Mouse (Mus musculus) neural tube, embryonic 11.5 days (tissue): ENCODE data around the gene Zfp593. TPM values are rescaled to one million over a fixed set of nuclear protein-coding genes. Genes with fewer than 3 reads are reported as not detected.
"Not testable (repeated sequence)": the region's sequence is repeated elsewhere in the genome, so short reads cannot be mapped to it uniquely, and the experiment has no call there.

Experiments
- ATAC-seq: fragments of 200-750 bp; cut with Nextera tagmentation; 2 replicates; pipeline ENCODE4 v1.8.0; 2017; ENCODE audit warnings: moderate number of reproducible peaks, mild to moderate bottlenecking, moderate TSS enrichment, moderate library complexity; ENCODE audit not compliant: insufficient read depth, low FRiP score, low TSS enrichment
- DNase-seq: peaks from one replicate; pipeline ENCODE4 v3.0.0-alpha.2; 2015; ENCODE audit warnings: low spot score
- H3K27ac ChIP-seq: fragments of 300-500 bp; sonication (generic); 2 replicates; pipeline ENCODE4 v1.5.1; 2014; ENCODE audit warnings: low read depth, mild to moderate bottlenecking, low read length
- H3K27me3 ChIP-seq: fragments of 300-500 bp; sonication (generic); 2 replicates; pipeline ENCODE4 v1.6.1; 2014; ENCODE audit warnings: mild to moderate bottlenecking, low read length, mixed read lengths; ENCODE audit not compliant: control insufficient read depth, insufficient read depth
- H3K36me3 ChIP-seq: fragments of 300-500 bp; sonication (generic); 2 replicates; pipeline ENCODE4 v1.6.1; 2014; ENCODE audit warnings: mild to moderate bottlenecking, low read length, moderate library complexity, mixed read lengths; ENCODE audit not compliant: control insufficient read depth, insufficient read depth
- H3K4me1 ChIP-seq: fragments of 300-500 bp; sonication (generic); 2 replicates; pipeline ENCODE4 v1.6.1; 2014; ENCODE audit warnings: low read length, mixed read lengths; ENCODE audit not compliant: control insufficient read depth, insufficient read depth
- H3K4me2 ChIP-seq: fragments of 300-500 bp; sonication (generic); 2 replicates; pipeline ENCODE4 v1.6.1; 2014; ENCODE audit warnings: low read depth, mild to moderate bottlenecking, moderate library complexity
- H3K4me3 ChIP-seq: fragments of 300-500 bp; sonication (generic); 2 replicates; pipeline ENCODE4 v1.5.1; 2014; ENCODE audit warnings: low read depth, low read length
- H3K9ac ChIP-seq: fragments of 300-500 bp; sonication (generic); 2 replicates; pipeline ENCODE4 v1.6.1; 2014; ENCODE audit warnings: mild to moderate bottlenecking, low read length
- H3K9me3 ChIP-seq: fragments of 300-500 bp; sonication (generic); 2 replicates; pipeline ENCODE4 v1.6.1; 2016; ENCODE audit warnings: low read length; ENCODE audit not compliant: control insufficient read depth
- WGBS: fragments of 180-500 bp; shearing (Covaris S2); extraction: QIAGEN DNeasy Blood & Tissue Kit; methylation state at CpG from one replicate; pipeline ENCODE4 v1.1.7; 2014; 5-methylcytosine and 5-hydroxymethylcytosine counted together
- polyA plus RNA-seq: library from polyadenylated mRNA; unstranded; fragments of >200 nt; fragmentation: Nextera tagmentation; extraction: Ambion mirVana; gene quantifications from 2 replicates; pipeline ENCODE4 v1.2.1, GENCODE M21; 2014

Zfp593 gene
- polyA plus RNA-seq, 1 experiment from 2014 or later: 18.6 TPM

DNA sequence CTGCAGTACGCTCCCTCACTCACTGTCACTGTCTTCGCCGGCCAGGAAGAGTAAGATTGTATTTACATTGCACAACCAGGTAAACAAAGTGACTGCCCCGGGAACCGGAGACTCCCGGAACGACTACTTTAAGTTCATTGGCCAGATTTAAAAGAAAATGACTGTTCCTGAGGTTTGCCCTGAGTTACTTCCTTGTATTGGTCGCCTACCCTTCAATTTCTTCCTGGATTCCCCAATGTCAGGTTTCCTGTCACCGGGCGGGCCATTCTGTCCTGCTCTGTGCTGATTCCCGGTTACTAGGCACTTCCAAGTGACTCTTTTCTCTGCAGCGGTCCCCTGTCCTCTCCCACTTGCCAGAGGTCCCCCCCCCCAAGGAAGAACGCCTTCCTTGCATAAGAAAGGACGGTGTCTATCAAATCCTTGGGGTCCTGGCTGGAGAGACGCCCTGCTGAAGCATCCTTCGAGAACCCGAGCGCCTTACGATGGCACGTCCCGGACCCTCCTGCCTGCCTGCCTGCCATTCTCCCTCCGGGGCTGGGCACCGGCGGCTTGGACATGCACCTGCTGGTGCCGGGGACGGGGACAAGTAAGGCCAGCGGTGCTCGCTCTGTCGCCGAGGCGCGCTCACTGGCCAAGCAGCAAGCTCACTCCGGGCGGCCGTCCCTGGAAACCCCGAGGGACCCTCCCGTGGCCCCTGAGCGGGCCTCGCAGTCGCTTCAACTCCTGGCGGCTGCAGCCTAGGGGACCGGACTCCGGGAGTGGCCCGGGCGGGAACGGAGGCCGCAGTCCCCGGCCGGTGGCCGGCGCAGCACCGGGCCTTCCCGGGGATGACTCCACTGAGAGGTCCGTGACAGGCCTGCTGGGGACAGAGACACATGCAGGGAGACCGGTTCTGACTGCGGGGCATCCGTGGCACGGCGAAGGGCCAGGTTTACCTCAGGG, 41.1 kb upstream of the Zfp593 start:
- peaks cover 11% of the 10 kb centered on the region for H3K4me1 ChIP-seq
- peak overlapping the region; percentile 100 for H3K27ac ChIP-seq
- H3K36me3 ChIP-seq: no peaks in the 10 kb centered on the region
- H3K9me3 ChIP-seq: no peaks in the 10 kb centered on the region
- peak overlapping the region; percentile 89 for H3K4me3 ChIP-seq
- ATAC-seq (peak; percentile 66), DNase-seq (no peak)
- 3% methylated on average over 58 of the region's 59 CpGs for WGBS
- H3K27me3 ChIP-seq: no peaks in the 10 kb centered on the region
- H3K9ac ChIP-seq: peak overlapping the region; percentile 99
- peak overlapping the region; percentile 87 for H3K4me2 ChIP-seq

DNA sequence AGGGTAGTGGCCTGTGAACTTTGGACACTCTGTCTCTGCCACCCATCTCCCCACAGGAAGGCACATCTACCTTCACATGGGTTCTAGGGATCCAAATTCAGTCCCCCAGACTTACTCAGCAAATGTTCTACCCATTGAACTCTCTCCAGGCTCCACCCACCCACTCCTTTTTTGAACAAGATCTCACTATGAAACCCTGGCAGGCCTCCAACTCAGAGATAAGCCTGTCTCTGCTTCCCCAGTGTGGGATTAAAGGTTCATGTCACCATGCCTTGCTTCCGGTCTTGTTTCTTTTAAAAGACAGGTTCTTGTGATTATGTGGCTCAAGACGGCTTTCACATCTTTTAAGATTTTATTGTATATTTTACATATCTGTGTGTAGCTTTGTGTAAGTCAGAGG, 39.5 kb upstream of the Zfp593 start:
- DNase-seq (no peak), ATAC-seq (no peak)
- Histone ChIP-seq H3K27me3 (no peaks in the 10 kb centered on the region), H3K9me3 (no peaks in the 10 kb centered on the region), H3K4me3 (no peak overlapping the region), H3K9ac (no peak overlapping the region), H3K36me3 (no peaks in the 10 kb centered on the region), H3K27ac (no peak overlapping the region), H3K4me2 (no peak overlapping the region), H3K4me1 (peaks cover 11% of the 10 kb centered on the region)
- WGBS: 94% methylated on average over 2 of the region's 2 CpGs

DNA sequence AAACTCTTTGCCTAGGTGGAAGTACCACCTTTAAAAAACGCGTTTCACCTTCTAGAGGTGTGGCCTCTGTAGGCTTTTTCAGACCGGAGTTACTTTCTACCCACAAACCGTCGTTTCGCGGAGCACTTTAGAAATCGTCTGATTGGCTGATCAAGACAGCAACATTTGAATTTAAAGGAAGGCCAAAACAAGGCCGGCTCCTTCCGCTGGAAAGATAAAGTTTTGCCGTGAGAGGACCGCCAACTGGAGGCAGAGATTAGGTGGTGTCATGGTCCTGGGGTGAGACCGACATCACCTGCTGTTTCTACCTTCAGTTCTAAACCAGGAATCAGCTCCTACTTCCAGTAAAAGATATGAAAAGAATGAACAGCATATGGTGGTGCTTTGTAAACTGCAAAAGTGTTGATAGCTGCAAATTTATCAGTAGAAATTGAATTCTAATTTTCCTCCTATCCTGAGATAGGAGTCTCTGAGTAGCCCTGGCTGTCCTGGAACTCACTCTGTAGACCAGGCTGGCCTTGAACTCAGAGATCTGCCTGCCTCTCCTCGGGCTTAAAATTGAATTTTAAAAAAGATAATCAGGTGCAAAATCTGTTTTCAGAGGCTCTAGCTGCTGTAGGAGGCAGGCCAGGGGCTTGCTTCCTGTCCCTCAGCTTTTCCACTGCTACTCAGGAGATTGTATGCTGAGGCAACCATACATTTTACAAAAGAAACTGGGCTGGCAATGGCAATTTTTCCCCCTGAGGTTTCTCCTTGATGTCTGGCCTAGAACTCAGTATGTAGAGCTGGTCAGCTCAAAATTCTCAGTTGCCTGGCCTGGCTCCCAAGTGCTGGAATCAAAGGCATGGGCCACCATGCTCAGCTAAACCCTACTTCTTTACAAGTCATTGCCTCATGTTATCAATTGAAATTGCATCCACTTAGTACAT, 28.3 kb upstream of the Zfp593 start:
- no peak for DNase-seq
- Histone ChIP-seq H3K27ac (no peak overlapping the region), H3K4me2 (no peak overlapping the region)

DNA sequence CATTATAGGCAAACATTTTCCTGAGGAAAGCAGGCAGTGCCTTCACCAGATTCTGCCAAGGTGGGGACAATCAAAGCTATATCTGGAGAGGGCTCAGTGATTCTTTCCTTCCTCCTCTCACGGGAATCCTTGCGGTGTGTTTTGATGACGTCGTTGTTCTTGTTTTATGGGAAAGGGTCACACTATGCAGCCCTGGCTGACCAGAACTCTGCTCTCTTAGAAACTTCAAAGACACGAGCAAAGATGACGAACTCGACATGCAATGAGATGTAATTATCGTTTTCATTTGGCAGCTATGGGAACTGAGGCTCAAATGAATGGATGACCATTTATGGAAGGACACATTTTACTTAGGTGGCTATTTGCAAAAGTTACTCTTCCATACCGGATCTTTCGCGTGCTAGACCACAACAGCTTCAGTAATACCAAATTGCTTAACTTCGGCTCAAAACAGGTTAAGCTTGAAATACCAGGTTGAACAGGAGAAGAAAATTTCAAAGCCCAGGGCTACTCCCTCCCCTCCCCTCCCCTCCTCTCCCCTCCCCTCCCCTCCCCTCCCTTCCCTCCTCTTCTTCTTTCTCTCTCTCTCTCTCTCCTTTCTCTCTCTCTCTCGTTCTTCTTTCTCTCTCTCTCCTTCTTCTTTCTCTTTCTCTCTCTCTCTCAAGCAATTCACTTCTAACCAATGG, 27.5 kb upstream of the Zfp593 start:
- Histone ChIP-seq H3K4me3 (no peak overlapping the region), H3K4me1 (0 out of 2 replicates have a peak, but pooled peaks cover 2% of the 10 kb centered on the region), H3K4me2 (no peak overlapping the region), H3K27me3 (no peaks in the 10 kb centered on the region), H3K9me3 (no peaks in the 10 kb centered on the region), H3K27ac (no peak overlapping the region), H3K36me3 (peaks cover 2% of the 10 kb centered on the region; the same call in 1 of the 2 replicates), H3K9ac (peak overlapping the region; percentile 22; the same call in 1 of the 2 replicates)
- ATAC-seq: no peak
- 30% methylated on average over 12 of the region's 13 CpGs for WGBS
- no peak for DNase-seq

More for the DNA sequence above, 28.3 kb upstream of the Zfp593 start:
- Histone ChIP-seq H3K9me3 (no peaks in the 10 kb centered on the region), H3K9ac (peak overlapping the region; percentile 22; the same call in 1 of the 2 replicates), H3K4me1 (0 out of 2 replicates have a peak, but pooled peaks cover 2% of the 10 kb centered on the region), H3K4me3 (no peak overlapping the region), H3K36me3 (peaks cover 2% of the 10 kb centered on the region; the same call in 1 of the 2 replicates), H3K27me3 (no peaks in the 10 kb centered on the region)
- no peak for ATAC-seq
- WGBS: 6% methylated on average over 14 of the region's 14 CpGs

DNA sequence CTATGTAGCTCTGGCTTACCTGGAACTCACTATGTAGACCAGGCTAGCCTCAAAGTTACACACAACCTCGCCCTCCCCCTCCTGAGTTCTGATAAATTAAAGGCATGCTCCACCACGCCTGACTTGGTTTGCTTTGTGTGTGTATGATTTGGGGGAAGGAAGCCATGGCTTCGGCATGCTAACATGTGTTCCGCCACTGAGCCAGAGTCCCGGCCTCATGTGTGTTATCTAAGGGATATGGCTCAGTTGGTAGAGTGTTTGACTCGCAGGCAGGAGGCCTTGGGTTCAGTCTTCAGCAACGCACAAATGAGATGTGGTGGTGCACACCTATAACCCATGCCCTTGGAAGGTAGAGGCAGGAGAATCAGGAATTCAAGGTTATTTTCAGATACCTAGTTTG, 26.6 kb upstream of the Zfp593 start:
- ATAC-seq (no peak), DNase-seq (no peak)
- no peak overlapping the region for H3K9ac ChIP-seq
- H3K27ac ChIP-seq: no peak overlapping the region
- 84% methylated on average over 7 of the region's 7 CpGs for WGBS
- H3K4me2 ChIP-seq: no peak overlapping the region
- no peak overlapping the region for H3K4me3 ChIP-seq
- H3K36me3 ChIP-seq: peaks cover 2% of the 10 kb centered on the region; the same call in 1 of the 2 replicates
- no peaks in the 10 kb centered on the region for H3K9me3 ChIP-seq
- H3K4me1 ChIP-seq: 0 out of 2 replicates have a peak, but pooled peaks cover 2% of the 10 kb centered on the region
- no peaks in the 10 kb centered on the region for H3K27me3 ChIP-seq

DNA sequence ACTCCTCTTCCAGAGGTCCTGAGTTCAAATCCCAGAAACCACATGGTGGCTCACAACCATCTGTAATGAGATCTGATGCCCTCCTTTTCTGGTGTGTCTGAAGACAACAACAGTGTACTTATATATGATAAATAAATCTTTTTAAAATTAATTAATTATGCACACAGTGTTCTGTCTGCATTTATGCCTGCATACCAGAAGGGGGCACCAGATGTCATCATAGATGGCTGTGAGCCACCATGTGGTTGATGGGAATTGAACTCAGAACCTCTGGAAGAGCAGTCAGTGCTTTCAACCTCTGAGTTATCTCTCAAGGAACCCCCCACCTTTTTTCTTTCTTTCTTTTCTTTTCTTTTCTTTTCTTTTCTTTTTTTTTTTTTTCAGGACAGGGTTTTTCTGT, 24.2 kb upstream of the Zfp593 start:
- not testable (repeated sequence) for H3K9me3 ChIP-seq, H3K4me2 ChIP-seq, H3K27me3 ChIP-seq, H3K27ac ChIP-seq, H3K4me3 ChIP-seq, H3K9ac ChIP-seq, DNase-seq, H3K36me3 ChIP-seq, ATAC-seq, H3K4me1 ChIP-seq

DNA sequence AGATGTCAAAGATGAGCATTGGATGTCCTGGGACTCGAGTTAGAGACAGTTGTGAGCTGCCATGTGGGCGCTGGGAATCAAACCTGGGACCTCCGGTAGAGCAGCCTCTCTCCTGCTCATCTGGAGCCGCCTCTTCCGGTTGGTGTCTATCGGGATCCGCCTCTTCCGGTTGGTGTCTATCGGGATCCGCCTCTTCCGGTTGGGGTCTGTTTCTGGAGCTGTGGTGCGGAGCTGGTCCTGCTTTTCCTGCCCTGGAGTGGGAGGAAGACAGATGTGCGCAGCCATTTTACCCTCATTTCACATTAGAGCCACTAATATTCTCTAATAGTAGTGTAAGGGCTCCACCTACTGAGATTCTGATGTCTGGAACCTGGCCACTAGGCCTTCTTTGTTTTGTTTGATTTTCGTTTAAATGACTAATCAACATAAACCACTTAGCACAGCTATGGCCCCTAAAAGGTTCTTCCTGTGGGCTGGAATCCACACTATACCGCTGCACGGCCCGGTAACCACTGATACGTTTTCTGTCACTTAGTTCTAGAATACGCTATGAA, 22.8 kb upstream of the Zfp593 start:
- H3K4me2 ChIP-seq: no peak overlapping the region
- H3K4me1 ChIP-seq: no peaks in the 10 kb centered on the region
- no peak overlapping the region for H3K4me3 ChIP-seq
- no peaks in the 10 kb centered on the region for H3K36me3 ChIP-seq
- H3K27me3 ChIP-seq: no peaks in the 10 kb centered on the region
- no peaks in the 10 kb centered on the region for H3K9me3 ChIP-seq
- no peak overlapping the region for H3K27ac ChIP-seq
- DNase-seq (no peak), ATAC-seq (no peak)
- WGBS: 92% methylated on average over 19 of the region's 19 CpGs
- no peak overlapping the region for H3K9ac ChIP-seq
